Mouse (Mus musculus) thymus, adult 2 months (tissue): ENCODE data around the gene Get4.

ENCODE experiments used
- CTCF ChIP-seq: fragments of 200-500 bp; IDR thresholded peaks from 2 replicates; pipeline ENCODE4 v1.5.1; 2012; ENCODE audit warnings: mild to moderate bottlenecking, control low read depth, low read length, moderate library complexity, borderline replicate concordance; ENCODE audit not compliant: control insufficient read depth, poor library complexity, insufficient read depth; ENCODE audit errors: extremely low read depth
- POLR2A ChIP-seq: fragments of 200-500 bp; IDR thresholded peaks from 2 replicates; pipeline ENCODE4 v1.6.1; 2012; ENCODE audit warnings: mild to moderate bottlenecking, low read length, control low read depth, moderate library complexity; ENCODE audit not compliant: control insufficient read depth, poor library complexity, insufficient read depth; ENCODE audit errors: extremely low read depth

- no peak for TF ChIP-seq CTCF
- no peak for TF ChIP-seq POLR2A
Measured at GRCm38 (mm10) chr5:139216774-139217173, 35.4 kb upstream of the Get4 start.
